Mouse (Mus musculus): ENCODE results near the gene Npas3. TPM values are rescaled to one million over a fixed set of nuclear protein-coding genes. Genes with fewer than 3 reads are reported as not detected.

Gene Npas3
- polyA plus RNA-seq, 1 experiment = not detected

DNA sequence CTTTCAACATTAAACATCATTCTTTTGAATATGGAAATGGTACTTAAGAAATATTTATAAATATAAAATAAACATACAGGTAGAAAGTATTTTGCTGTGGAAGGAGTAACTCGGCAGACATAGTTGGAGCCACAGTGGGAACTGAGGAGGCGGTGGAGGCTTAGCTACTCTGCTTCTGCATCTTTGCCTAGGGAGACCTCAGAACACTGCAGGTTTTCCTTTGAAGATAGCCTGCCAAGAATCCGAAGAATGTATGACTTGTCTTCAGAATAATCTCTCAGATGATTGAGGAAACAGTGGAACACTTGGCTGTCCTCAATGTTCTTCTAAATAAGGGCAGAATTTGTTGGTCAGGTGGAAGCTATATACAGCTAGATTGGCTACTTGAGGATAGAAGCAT lies 69.3 kb downstream of the Npas3 start:
- Histone ChIP-seq H3K4me3 (ENCODE audit: insufficient read depth, low read depth, low read length) (no peak overlapping the region), H3K27ac (ENCODE audit: insufficient read depth, low read depth, low read length) (no peak overlapping the region), H3K4me1 (ENCODE audit: control insufficient read depth, insufficient read depth, low read length) (no peaks in the 10 kb centered on the region)
- TF ChIP-seq POLR2A (IDR thresholded peaks at IDR 0.05; ENCODE audit: insufficient read depth, low read depth, low read length) (no peak), CTCF (IDR thresholded peaks at IDR 0.05; ENCODE audit: insufficient read depth, low read depth, low read length) (no peak)
- WGBS = 89% methylated on average over 3 of the region's 3 CpGs

- Histone ChIP-seq H3K4me3 (ENCODE audit: insufficient read depth, low read depth, low read length) (no peak overlapping the region), H3K4me1 (ENCODE audit: control insufficient read depth, insufficient read depth, low read length) (no peaks in the 10 kb centered on the region), H3K27ac (ENCODE audit: insufficient read depth, low read depth, low read length) (no peak overlapping the region)
- TF ChIP-seq POLR2A (IDR thresholded peaks at IDR 0.05; ENCODE audit: insufficient read depth, low read depth, low read length) (no peak), CTCF (IDR thresholded peaks at IDR 0.05; ENCODE audit: insufficient read depth, low read depth, low read length) (no peak)
- 83% methylated on average over 2 of the region's 2 CpGs for WGBS
Measured at GRCm38 (mm10) chr12:53320526-53320925, 72.0 kb downstream of the Npas3 start.

- TF ChIP-seq POLR2A (IDR thresholded peaks at IDR 0.05; ENCODE audit: insufficient read depth, low read depth, low read length) = no peak
- TF ChIP-seq CTCF (IDR thresholded peaks at IDR 0.05; ENCODE audit: insufficient read depth, low read depth, low read length) = no peak
- no peak overlapping the region for H3K4me3 ChIP-seq (ENCODE audit: insufficient read depth, low read depth, low read length)
- no peak overlapping the region for H3K27ac ChIP-seq (ENCODE audit: insufficient read depth, low read depth, low read length)
- 71% methylated on average over 12 of the region's 12 CpGs for WGBS
- H3K4me1 ChIP-seq (ENCODE audit: control insufficient read depth, insufficient read depth, low read length) = no peaks in the 10 kb centered on the region
Measured at GRCm38 (mm10) chr12:53321018-53321417, 72.5 kb downstream of the Npas3 start.

DNA sequence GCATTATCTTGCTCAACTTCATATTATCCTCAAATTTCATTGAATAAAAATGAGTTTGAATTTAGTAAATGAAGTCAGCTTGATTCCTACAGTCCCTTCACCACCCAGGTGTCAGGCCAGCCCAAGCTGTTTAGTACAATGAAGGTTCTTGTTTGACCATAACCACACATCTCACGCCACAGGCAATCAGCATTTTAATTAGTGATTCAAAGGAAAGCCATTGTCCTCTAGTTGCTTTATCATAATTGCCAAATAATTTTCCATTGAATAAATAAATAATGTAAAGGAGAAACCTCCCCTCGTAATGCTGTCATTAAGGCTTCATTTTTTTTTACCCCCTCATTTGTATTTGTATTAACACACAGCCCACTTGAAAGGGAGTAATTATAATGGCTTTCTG lies 73.5 kb downstream of the Npas3 start:
- Histone ChIP-seq H3K27ac (ENCODE audit: insufficient read depth, low read depth, low read length) (no peak overlapping the region), H3K4me1 (ENCODE audit: control insufficient read depth, insufficient read depth, low read length) (no peaks in the 10 kb centered on the region), H3K4me3 (ENCODE audit: insufficient read depth, low read depth, low read length) (no peak overlapping the region)
- no peak for TF ChIP-seq CTCF (IDR thresholded peaks at IDR 0.05; ENCODE audit: insufficient read depth, low read depth, low read length)
- no peak for TF ChIP-seq POLR2A (IDR thresholded peaks at IDR 0.05; ENCODE audit: insufficient read depth, low read depth, low read length)
- WGBS = 87% methylated on average over 2 of the region's 2 CpGs

- Histone ChIP-seq H3K27ac (ENCODE audit: insufficient read depth, low read depth, low read length) (no peak overlapping the region), H3K4me3 (ENCODE audit: insufficient read depth, low read depth, low read length) (no peak overlapping the region), H3K4me1 (ENCODE audit: control insufficient read depth, insufficient read depth, low read length) (no peaks in the 10 kb centered on the region)
- 58% methylated on average over 3 of the region's 3 CpGs for WGBS
- no peak for TF ChIP-seq CTCF (IDR thresholded peaks at IDR 0.05; ENCODE audit: insufficient read depth, low read depth, low read length)
- TF ChIP-seq POLR2A (IDR thresholded peaks at IDR 0.05; ENCODE audit: insufficient read depth, low read depth, low read length) = no peak
Measured at GRCm38 (mm10) chr12:53327653-53328188, 79.2 kb downstream of the Npas3 start.

DNA sequence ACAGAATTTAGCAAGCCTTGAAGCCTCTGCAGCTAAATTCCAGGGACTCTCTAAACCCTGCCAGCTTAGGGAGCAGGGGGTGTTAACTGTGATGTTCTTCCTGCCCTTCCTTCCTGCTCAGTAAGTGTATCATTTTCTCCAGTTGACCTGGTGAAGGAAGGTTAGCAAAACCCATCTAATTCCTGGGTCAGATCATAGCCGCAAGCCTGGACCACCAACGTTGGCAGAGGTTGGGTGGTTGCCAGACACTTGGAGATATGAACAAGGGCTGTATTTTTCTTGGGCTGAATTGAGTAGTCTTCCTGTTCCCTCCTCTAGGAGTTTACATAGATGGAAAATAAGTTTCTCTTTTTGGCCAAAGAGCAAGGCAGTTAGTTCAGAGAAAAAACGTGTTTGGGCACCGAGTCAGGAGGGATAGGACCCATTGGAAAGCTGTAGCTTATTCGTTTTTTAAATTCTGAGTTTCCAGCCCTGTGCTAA lies 79.8 kb downstream of the Npas3 start:
- no peak overlapping the region for H3K27ac ChIP-seq (ENCODE audit: insufficient read depth, low read depth, low read length)
- WGBS = 17% methylated on average over 5 of the region's 5 CpGs

DNA sequence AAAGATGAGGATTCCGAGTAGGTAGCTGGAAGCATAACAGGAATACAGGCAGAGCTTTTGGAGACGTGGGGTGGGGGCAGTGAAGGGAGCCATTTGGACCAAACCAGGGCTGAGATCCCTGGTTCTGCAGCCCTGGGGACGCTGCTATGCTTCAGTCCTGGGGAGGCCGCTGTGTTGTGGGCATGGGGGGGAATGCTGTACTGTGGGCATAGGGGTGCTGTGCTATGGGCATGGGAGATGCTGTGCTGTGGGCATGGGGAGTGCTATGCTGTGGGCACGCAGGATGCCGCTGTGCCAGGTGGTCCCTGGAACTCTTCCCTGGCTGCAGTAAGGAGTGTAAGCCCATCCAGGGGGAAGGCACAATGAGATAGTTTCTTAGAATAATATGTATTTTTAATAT lies 81.7 kb downstream of the Npas3 start:
- 97% methylated on average over 6 of the region's 6 CpGs for WGBS
- no peak overlapping the region for H3K4me3 ChIP-seq (ENCODE audit: insufficient read depth, low read depth, low read length)

More for the DNA sequence above, 79.8 kb downstream of the Npas3 start:
- no peak for TF ChIP-seq CTCF (IDR thresholded peaks at IDR 0.05; ENCODE audit: insufficient read depth, low read depth, low read length)
- no peak for TF ChIP-seq POLR2A (IDR thresholded peaks at IDR 0.05; ENCODE audit: insufficient read depth, low read depth, low read length)
- H3K4me1 ChIP-seq (ENCODE audit: control insufficient read depth, insufficient read depth, low read length) = no peaks in the 10 kb centered on the region
- H3K4me3 ChIP-seq (ENCODE audit: insufficient read depth, low read depth, low read length) = no peak overlapping the region

DNA sequence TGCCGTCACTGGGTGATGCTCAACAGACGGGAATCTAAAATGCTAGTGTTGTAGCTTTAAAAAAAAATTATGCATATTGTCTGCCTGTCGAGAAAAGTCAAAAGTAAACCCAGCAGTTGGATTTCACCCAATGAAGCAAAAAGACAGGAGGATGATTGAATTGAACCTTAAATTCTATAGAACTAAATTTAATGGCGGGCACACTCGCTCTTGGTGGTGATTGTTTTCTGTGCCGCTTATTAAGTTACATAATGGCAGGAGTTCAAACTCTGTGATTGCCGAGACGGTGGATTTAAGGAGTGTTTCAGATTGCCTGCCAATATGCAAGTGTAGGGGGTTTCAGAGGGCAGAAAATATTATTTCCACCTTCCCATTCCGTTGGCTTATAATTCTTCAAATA lies 82.9 kb downstream of the Npas3 start:
- TF ChIP-seq CTCF (IDR thresholded peaks at IDR 0.05; ENCODE audit: insufficient read depth, low read depth, low read length) = no peak
- TF ChIP-seq POLR2A (IDR thresholded peaks at IDR 0.05; ENCODE audit: insufficient read depth, low read depth, low read length) = no peak
- WGBS = 67% methylated on average over 9 of the region's 9 CpGs
- H3K4me3 ChIP-seq (ENCODE audit: insufficient read depth, low read depth, low read length) = no peak overlapping the region
- no peaks in the 10 kb centered on the region for H3K4me1 ChIP-seq (ENCODE audit: control insufficient read depth, insufficient read depth, low read length)
- H3K27ac ChIP-seq (ENCODE audit: insufficient read depth, low read depth, low read length) = no peak overlapping the region

More for the DNA sequence above, 81.7 kb downstream of the Npas3 start:
- no peak overlapping the region for H3K27ac ChIP-seq (ENCODE audit: insufficient read depth, low read depth, low read length)
- TF ChIP-seq POLR2A (IDR thresholded peaks at IDR 0.05; ENCODE audit: insufficient read depth, low read depth, low read length) (no peak), CTCF (IDR thresholded peaks at IDR 0.05; ENCODE audit: insufficient read depth, low read depth, low read length) (no peak)
- H3K4me1 ChIP-seq (ENCODE audit: control insufficient read depth, insufficient read depth, low read length) = no peaks in the 10 kb centered on the region

DNA sequence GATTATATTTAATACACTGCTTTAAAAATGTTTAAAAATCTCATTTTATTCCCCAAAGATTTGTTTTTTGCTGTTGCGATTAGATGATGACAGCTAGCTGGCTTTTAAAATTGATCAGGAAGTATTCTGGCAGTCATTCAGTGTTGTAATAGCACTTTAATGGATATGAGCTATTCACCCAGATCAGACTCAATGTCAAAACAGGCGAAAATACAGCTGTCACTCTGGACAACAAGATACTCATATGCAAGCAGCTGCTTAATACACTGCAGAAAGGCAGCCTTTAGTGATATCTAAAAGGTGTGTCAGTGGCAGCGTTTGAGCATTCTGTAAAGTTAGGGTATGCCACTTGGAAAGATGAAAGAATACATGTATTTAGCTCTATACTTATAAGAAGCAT lies 83.3 kb downstream of the Npas3 start:
- 81% methylated on average over 3 of the region's 3 CpGs for WGBS
- TF ChIP-seq CTCF (IDR thresholded peaks at IDR 0.05; ENCODE audit: insufficient read depth, low read depth, low read length) (no peak), POLR2A (IDR thresholded peaks at IDR 0.05; ENCODE audit: insufficient read depth, low read depth, low read length) (no peak)
- Histone ChIP-seq H3K4me3 (ENCODE audit: insufficient read depth, low read depth, low read length) (no peak overlapping the region), H3K4me1 (ENCODE audit: control insufficient read depth, insufficient read depth, low read length) (no peaks in the 10 kb centered on the region), H3K27ac (ENCODE audit: insufficient read depth, low read depth, low read length) (no peak overlapping the region)

Measured in olfactory bulb, adult 2 months (tissue).